Mouse (Mus musculus) stomach, embryonic 16.5 days (tissue): ENCODE data around the gene Metap1. TPM values are rescaled to one million over a fixed set of nuclear protein-coding genes. Genes with fewer than 3 reads are reported as not detected.
A peak's percentile ranks its signal among the peaks of the same experiment; 100 is the strongest.

Experiments used
- ATAC-seq: fragments of 200-750 bp; cut with Nextera tagmentation; 2 replicates; pipeline ENCODE4 v1.8.0; 2017; ENCODE audit warnings: moderate number of reproducible peaks, moderate TSS enrichment; ENCODE audit not compliant: insufficient read depth, low FRiP score
- H3K27ac ChIP-seq: fragments of 300-500 bp; sonication (generic); 2 replicates; pipeline ENCODE4 v1.5.1; 2014; ENCODE audit warnings: low read length
- H3K27me3 ChIP-seq: fragments of 300-500 bp; sonication (generic); 2 replicates; pipeline ENCODE4 v1.6.1; 2014; ENCODE audit warnings: low read length, control low read depth, mixed read lengths; ENCODE audit not compliant: control insufficient read depth, insufficient read depth
- H3K36me3 ChIP-seq: fragments of 300-500 bp; sonication (generic); 2 replicates; pipeline ENCODE4 v1.6.1; 2014; ENCODE audit warnings: low read length; ENCODE audit not compliant: control insufficient read depth, insufficient read depth
- H3K4me1 ChIP-seq: fragments of 300-500 bp; sonication (generic); 2 replicates; pipeline ENCODE4 v1.6.1; 2014; ENCODE audit warnings: low read length, control low read depth, mixed read lengths; ENCODE audit not compliant: control insufficient read depth, insufficient read depth
- H3K4me2 ChIP-seq: fragments of 300-500 bp; sonication (generic); 2 replicates; pipeline ENCODE4 v1.6.1; 2014; ENCODE audit warnings: low read depth, low read length, mixed read lengths
- H3K4me3 ChIP-seq: fragments of 300-500 bp; sonication (generic); replicated peaks from 2 replicates; pipeline ENCODE4 v1.5.1; 2014; ENCODE audit warnings: mild to moderate bottlenecking, low read length
- H3K9ac ChIP-seq: fragments of 300-500 bp; sonication (generic); 2 replicates; pipeline ENCODE4 v1.6.1; 2014; ENCODE audit warnings: low read length
- H3K9me3 ChIP-seq: fragments of 300-500 bp; sonication (generic); replicated peaks from 2 replicates; pipeline ENCODE4 v1.6.1; 2016; ENCODE audit warnings: low read length, control low read depth; ENCODE audit not compliant: control insufficient read depth
- WGBS: fragments of 180-500 bp; shearing (Covaris S2); extraction: QIAGEN DNeasy Blood & Tissue Kit; methylation state at CpG from one replicate; pipeline ENCODE4 v1.1.7; 2014; 5-methylcytosine and 5-hydroxymethylcytosine counted together
- polyA plus RNA-seq: library from polyadenylated mRNA; unstranded; fragments of >200 nt; fragmentation: Nextera tagmentation; extraction: Ambion mirVana; gene quantifications from 2 replicates; pipeline ENCODE4 v1.2.1, GENCODE M21; 2015

Metap1 gene
- polyA plus RNA-seq, 1 experiment from 2014 or later, result 50.0 TPM

DNA sequence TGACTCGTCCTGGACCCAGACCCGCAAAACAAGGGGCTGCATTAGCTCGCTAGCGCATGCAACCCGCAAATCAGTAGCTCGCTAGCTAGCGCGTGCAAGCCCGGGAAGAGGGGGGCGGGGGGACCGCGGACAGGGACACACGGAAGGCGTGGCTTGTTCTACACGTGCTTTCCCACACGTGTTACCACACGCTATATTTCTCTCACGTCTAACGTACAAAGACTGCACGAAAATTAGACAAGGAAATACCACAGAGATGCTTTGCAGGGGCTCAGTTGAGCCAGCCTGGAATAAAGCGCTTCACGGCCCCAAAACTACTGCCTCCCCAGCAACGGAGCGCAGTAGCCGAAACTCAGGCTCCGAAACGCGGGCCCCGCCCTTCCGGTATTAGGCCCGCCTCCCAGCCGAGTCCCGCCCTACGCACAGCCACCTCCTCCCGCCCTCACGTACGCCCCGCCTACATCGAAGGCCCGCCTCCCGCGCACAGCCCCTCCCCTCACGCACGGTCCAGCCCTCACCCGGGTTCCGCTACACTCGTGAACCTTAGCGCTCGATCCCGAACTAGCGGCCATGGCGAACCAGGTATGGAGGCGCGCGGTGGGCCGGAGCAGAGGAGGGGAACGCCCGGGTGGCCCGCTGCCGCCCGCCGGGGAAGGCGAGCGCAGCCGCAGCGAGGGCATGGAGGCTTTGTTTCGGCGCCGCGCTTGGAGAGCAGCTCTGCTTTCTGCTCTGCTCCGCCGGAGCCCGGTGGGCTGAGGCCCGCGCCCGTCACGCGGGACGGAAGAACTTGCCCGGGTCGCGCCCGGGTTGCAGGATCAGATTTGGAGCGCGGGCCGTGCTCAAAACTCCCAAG lies 46.5 kb downstream of the Metap1 start, which contains the start of gene Adh5:
TSS of gene Adh5 (plus strand) at position 482 of the 853 bp plus-strand sequence.
- H3K4me3 ChIP-seq, result peak within 1 kb of the TSS; percentile 92
- H3K4me1 ChIP-seq, result peaks cover 8% of the 10 kb centered on the region
- peak; percentile 100 for ATAC-seq
- peak within 1 kb of the TSS; percentile 95 for H3K9ac ChIP-seq
- no peaks in the 10 kb centered on the region for H3K9me3 ChIP-seq
- peaks cover 5% of the 10 kb centered on the region; the same call in 1 of the 2 replicates for H3K36me3 ChIP-seq
- H3K27ac ChIP-seq, result peak within 1 kb of the TSS; percentile 82
- peak within 1 kb of the TSS; percentile 75 for H3K4me2 ChIP-seq
- under 1% methylated on average over 85 of the region's 86 CpGs for WGBS
- no peaks in the 10 kb centered on the region for H3K27me3 ChIP-seq

DNA sequence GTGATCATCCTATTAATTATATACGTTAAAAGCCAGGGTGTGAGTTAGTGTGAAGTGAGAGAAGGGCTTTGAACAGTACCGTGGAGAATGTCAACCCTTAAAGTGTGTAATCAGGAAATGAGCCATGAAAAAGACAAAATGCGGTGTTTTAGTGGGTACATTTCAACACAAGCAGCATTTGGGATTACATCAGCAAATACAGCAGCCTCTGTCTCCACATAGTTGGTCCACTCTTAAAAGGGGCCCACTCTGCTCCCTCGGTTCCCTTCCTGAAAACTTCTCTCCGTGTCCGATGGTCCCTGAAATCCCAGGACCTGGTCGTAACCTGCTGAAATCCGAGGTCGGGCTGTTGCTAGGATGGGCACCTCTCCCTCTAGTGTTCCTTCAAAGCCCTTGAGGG lies 47.1 kb downstream of the Metap1 start:
- peak overlapping the region; percentile 78 for H3K9ac ChIP-seq
- peaks cover 5% of the 10 kb centered on the region; the same call in 1 of the 2 replicates for H3K36me3 ChIP-seq
- no peaks in the 10 kb centered on the region for H3K27me3 ChIP-seq
- WGBS, result 2% methylated on average over 9 of the region's 9 CpGs
- H3K4me2 ChIP-seq, result peak overlapping the region; percentile 75
- ATAC-seq, result no peak
- peaks cover 8% of the 10 kb centered on the region for H3K4me1 ChIP-seq
- peak overlapping the region; percentile 92 for H3K4me3 ChIP-seq
- no peaks in the 10 kb centered on the region for H3K9me3 ChIP-seq
- H3K27ac ChIP-seq, result peak overlapping the region; percentile 82

DNA sequence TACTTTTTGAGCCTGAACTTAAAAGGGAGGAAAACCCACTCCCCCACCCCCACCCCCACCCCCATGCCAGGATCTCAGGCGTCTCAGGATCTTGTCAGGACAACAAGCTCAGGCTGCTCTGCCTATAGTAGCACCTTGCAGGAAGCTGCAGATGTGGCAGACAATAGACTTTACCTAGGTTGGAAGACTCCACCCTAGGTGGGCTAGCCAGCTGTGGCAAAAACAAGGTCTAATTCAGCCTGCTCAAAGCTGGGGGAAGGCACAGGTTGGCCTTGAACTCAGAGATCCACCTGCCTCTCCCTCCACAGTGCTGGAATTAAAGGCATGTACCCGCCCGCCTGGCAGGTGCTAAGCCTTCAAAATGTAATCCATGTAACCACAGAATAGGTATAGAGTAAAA lies 50.6 kb downstream of the Metap1 start:
- Histone ChIP-seq H3K27me3 (no peaks in the 10 kb centered on the region), H3K9me3 (0 out of 2 replicates have a peak, but pooled peaks cover 5% of the 10 kb centered on the region), H3K4me2 (no peak overlapping the region), H3K27ac (no peak overlapping the region), H3K4me1 (no peaks in the 10 kb centered on the region; the same call in 1 of the 2 replicates), H3K36me3 (no peaks in the 10 kb centered on the region), H3K4me3 (no peak overlapping the region), H3K9ac (no peak overlapping the region)
- no peak for ATAC-seq
- 74% methylated on average over 3 of the region's 3 CpGs for WGBS

DNA sequence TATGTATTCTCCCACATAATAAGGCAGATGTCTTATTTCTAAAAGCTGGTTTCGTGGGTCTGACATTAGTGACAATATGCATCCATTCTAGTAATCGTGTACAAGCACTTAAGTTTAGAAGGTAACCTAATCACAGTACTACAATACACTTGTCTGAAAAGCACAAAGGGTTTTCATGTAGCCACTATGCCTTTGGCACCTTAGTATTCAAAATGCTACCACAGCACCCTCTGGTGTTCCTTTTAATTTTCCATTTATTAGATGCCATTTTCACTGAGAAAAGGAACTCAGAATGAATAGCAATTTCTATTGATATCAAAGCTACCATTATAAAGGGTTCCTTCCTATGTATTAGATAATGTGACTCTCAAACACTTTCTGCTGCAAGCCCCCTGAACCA lies 57.5 kb downstream of the Metap1 start:
- Histone ChIP-seq H3K4me2 (no peak overlapping the region), H3K27ac (no peak overlapping the region), H3K9me3 (0 out of 2 replicates have a peak, but pooled peaks cover 5% of the 10 kb centered on the region), H3K27me3 (no peaks in the 10 kb centered on the region), H3K36me3 (no peaks in the 10 kb centered on the region), H3K4me1 (no peaks in the 10 kb centered on the region), H3K9ac (no peak overlapping the region), H3K4me3 (no peak overlapping the region)
- no peak for ATAC-seq
- WGBS, result 78% methylated on average over 2 of the region's 2 CpGs

DNA sequence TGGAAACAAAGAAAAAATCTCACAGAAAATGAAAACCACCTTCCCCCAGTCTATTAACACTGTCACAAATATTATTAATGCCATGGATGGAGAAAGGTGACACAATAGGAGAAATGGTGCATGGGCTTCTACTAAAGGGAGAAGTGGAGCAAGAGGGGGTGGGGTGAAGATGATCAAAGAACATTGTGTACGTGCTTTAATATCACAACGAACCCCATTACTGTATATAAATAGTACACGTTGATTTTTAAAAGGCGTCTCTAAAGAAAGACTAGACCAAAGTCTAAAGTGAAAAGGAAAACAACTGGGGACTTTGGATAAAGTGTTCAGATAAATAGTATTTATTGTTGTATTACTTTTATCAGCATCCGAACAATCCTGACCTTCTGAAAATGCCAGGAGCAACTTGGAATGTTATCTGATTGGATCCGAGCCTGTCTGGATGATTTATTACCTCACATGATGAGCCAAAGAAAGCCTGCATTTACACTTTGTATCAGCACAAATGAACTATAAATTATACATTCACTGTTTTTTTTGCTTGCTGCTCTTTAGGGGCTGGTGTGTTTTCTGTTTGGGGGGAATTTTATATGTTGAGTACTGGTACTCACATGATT lies 58.8 kb downstream of the Metap1 start:
- H3K27ac ChIP-seq, result no peak overlapping the region
- H3K4me3 ChIP-seq, result no peak overlapping the region
- WGBS, result 58% methylated on average over 6 of the region's 6 CpGs
- no peak overlapping the region for H3K9ac ChIP-seq
- no peaks in the 10 kb centered on the region for H3K36me3 ChIP-seq
- no peak overlapping the region for H3K4me2 ChIP-seq
- no peaks in the 10 kb centered on the region for H3K4me1 ChIP-seq
- H3K27me3 ChIP-seq, result no peaks in the 10 kb centered on the region
- ATAC-seq, result no peak
- H3K9me3 ChIP-seq, result no peaks in the 10 kb centered on the region

DNA sequence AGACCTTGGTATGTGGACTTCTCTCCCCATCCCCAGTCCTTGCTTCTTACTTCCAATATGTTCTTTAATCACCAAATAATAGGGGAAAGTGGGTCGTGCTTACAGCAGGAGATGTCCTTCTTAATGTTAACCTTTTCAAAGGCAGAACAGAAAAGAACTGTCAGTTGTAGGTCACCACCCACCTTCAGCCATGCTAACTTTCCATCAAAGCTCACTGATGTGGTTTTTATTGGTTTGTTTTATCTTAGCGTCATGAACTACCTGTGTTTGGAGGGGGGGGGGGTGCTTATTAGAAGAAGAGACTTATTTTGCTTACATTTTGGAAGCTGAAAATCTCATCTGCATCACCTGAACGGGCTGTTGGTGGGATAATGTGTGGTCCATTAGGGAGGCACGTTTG lies 65.1 kb downstream of the Metap1 start:
- no peaks in the 10 kb centered on the region for H3K36me3 ChIP-seq

DNA sequence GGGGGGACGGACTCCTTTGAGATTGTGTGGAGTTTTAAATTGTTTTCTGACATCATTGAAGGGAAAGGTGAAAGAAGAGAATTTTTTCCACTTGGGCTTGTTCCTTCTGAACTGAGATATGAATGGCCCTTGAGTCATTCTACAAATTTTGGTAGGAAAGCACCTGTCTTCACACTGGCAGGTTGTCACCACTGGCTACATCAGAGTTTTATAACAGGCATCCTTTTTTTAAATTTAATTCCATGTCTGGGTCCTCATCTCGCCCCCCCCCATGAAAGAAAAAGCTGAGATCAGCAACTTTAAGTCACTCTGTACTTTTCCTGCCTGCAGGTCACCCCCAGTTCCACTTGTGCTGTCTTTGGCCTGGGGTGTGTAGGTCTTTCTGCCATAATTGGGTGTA lies 65.7 kb downstream of the Metap1 start:
- H3K9me3 ChIP-seq, result no peaks in the 10 kb centered on the region
- 63% methylated on average over 2 of the region's 2 CpGs for WGBS
- no peaks in the 10 kb centered on the region for H3K36me3 ChIP-seq
- no peak overlapping the region for H3K27ac ChIP-seq
- no peaks in the 10 kb centered on the region for H3K4me1 ChIP-seq
- H3K9ac ChIP-seq, result no peak overlapping the region
- no peaks in the 10 kb centered on the region for H3K27me3 ChIP-seq
- ATAC-seq, result no peak
- H3K4me3 ChIP-seq, result no peak overlapping the region
- H3K4me2 ChIP-seq, result no peak overlapping the region

More for the DNA sequence above, 65.1 kb downstream of the Metap1 start:
- no peak overlapping the region for H3K27ac ChIP-seq
- no peaks in the 10 kb centered on the region for H3K27me3 ChIP-seq
- H3K9me3 ChIP-seq, result no peaks in the 10 kb centered on the region
- no peaks in the 10 kb centered on the region for H3K4me1 ChIP-seq
- H3K4me3 ChIP-seq, result no peak overlapping the region
- no peak for ATAC-seq
- H3K4me2 ChIP-seq, result no peak overlapping the region
- H3K9ac ChIP-seq, result no peak overlapping the region
- WGBS, result 65% methylated on average over 4 of the region's 4 CpGs

DNA sequence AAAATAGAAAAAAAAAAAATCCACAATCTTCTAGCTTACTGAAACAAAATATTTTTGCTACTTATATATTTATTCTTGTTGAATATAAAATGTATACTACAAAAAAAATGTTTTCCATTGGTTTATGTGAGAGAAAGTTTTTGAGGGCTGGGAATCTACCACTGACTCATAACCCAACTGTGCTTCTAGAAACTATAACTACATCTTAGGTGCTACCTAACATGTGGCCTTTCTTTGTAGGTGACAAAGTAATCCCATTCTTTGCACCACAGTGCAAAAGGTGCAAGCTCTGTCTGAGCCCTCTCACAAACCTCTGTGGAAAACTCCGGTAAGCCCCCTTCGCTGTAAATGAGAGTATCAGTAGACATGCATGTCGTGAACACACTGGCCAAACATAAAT lies 68.9 kb downstream of the Metap1 start:
- no peaks in the 10 kb centered on the region for H3K9me3 ChIP-seq
- no peaks in the 10 kb centered on the region for H3K4me1 ChIP-seq
- H3K9ac ChIP-seq, result no peak overlapping the region
- H3K27ac ChIP-seq, result no peak overlapping the region
- no peak for ATAC-seq
- WGBS, result 93% methylated on average over 3 of the region's 3 CpGs
- H3K27me3 ChIP-seq, result no peaks in the 10 kb centered on the region
- no peak overlapping the region for H3K4me3 ChIP-seq
- no peaks in the 10 kb centered on the region for H3K36me3 ChIP-seq
- H3K4me2 ChIP-seq, result no peak overlapping the region

DNA sequence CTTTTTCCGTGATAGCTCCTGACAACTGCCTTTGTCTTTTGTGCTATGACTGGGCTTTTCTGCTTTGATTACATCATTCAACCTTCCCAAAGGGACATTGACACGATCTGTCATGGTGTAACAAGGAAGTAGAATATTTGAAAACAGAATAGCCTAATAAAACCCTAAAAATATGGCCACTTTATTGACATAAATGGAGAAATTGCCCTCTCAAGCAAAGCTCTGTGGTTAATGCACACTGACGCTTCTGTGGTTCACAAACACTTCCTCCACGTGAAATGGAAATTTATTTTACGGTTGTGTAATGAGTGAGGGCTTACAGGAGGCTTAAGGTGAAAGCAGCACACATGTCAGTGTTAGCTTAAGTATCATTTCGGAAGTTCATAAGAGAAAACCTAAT lies 69.9 kb downstream of the Metap1 start:
- Histone ChIP-seq H3K27ac (no peak overlapping the region), H3K9me3 (no peaks in the 10 kb centered on the region), H3K4me1 (no peaks in the 10 kb centered on the region), H3K36me3 (no peaks in the 10 kb centered on the region), H3K9ac (no peak overlapping the region), H3K4me2 (no peak overlapping the region), H3K4me3 (no peak overlapping the region), H3K27me3 (no peaks in the 10 kb centered on the region)
- no peak for ATAC-seq
- 58% methylated on average over 6 of the region's 6 CpGs for WGBS
